Mouse (Mus musculus) liver, adult 2 months (tissue): ENCODE measurements around the gene Zfp575. TPM values are rescaled to one million over a fixed set of nuclear protein-coding genes. Genes with fewer than 3 reads are reported as not detected.
A peak's percentile ranks its signal among the peaks of the same experiment; 100 is the strongest.

ENCODE experiments used
- DNase-seq: peaks from one replicate; pipeline ENCODE4 v3.0.0-alpha.2; 2011; ENCODE audit warnings: low read depth, low spot score; ENCODE audit errors: extremely low read depth
- H3K27ac ChIP-seq: fragments of 200-500 bp; replicated peaks from 2 replicates; pipeline ENCODE4 v1.5.1; 2012; ENCODE audit warnings: low read depth, mild to moderate bottlenecking, control low read depth, inconsistent platforms, low read length; ENCODE audit not compliant: insufficient read depth
- H3K27me3 ChIP-seq: fragments of 200-500 bp; 2 replicates; pipeline ENCODE4 v1.6.1; 2012; ENCODE audit warnings: mild to moderate bottlenecking, moderate library complexity, low read length, inconsistent platforms; ENCODE audit not compliant: control insufficient read depth, insufficient read depth
- H3K36me3 ChIP-seq: fragments of 200-500 bp; 2 replicates; pipeline ENCODE4 v1.6.1; 2012; ENCODE audit warnings: low read length, inconsistent platforms; ENCODE audit not compliant: control insufficient read depth, insufficient read depth
- H3K4me1 ChIP-seq: fragments of 200-500 bp; 2 replicates; pipeline ENCODE4 v1.6.1; 2011; ENCODE audit warnings: low read length; ENCODE audit not compliant: control insufficient read depth, insufficient read depth
- H3K4me3 ChIP-seq: fragments of 200-500 bp; 2 replicates; pipeline ENCODE4 v1.5.1; 2011; ENCODE audit warnings: low read depth, mild to moderate bottlenecking, control low read depth, low read length, moderate library complexity; ENCODE audit not compliant: insufficient read depth
- H3K79me2 ChIP-seq: fragments of 200-500 bp; 2 replicates; pipeline ENCODE4 v1.6.1; 2012; ENCODE audit warnings: inconsistent platforms, mild to moderate bottlenecking, low read length, moderate library complexity; ENCODE audit not compliant: control insufficient read depth, insufficient read depth
- H3K9ac ChIP-seq: fragments of 200-500 bp; 2 replicates; pipeline ENCODE4 v1.6.1; 2012; ENCODE audit warnings: low read depth, mild to moderate bottlenecking, control low read depth, inconsistent platforms, low read length
- CTCF ChIP-seq: fragments of 200-500 bp; IDR thresholded peaks from 2 replicates; pipeline ENCODE4 v1.5.1; 2011; ENCODE audit warnings: low read depth, low read length, control low read depth
- POLR2A ChIP-seq: fragments of 200-500 bp; IDR thresholded peaks from 2 replicates; pipeline ENCODE4 v1.6.1; 2011; ENCODE audit warnings: low read length, control low read depth; ENCODE audit not compliant: insufficient read depth; ENCODE audit errors: extremely low read depth
- WGBS: fragments of 180-500 bp; shearing (Covaris S2); methylation state at CpG from one replicate; pipeline ENCODE4 v1.1.7; 2018; 5-methylcytosine and 5-hydroxymethylcytosine counted together
- polyA plus RNA-seq: library from polyadenylated mRNA; depleted of rRNA; stranded (reverse); fragments of >200 nt; gene quantifications from 2 replicates; pipeline ENCODE4 v1.2.3, GENCODE M21; 2012
- total RNA-seq: library from RNA; depleted of rRNA; stranded (reverse); fragments of >200 nt; gene quantifications from 2 replicates; pipeline ENCODE4 v1.2.3, GENCODE M21; 2014

Zfp575 gene
- total and polyA plus RNA-seq, 2 experiments = not detected

- Histone ChIP-seq H3K27ac (no peak overlapping the region), H3K36me3 (no peaks in the 10 kb centered on the region)
- TF ChIP-seq POLR2A (no peak), CTCF (no peak)
These were observed 31.7 kb downstream of the Zfp575 start for GRCm38 (mm10) chr7:24555786-24556185.

GRCm38 (mm10) chr7:24551985-24552759, 35.3 kb downstream of the Zfp575 start:
- H3K36me3 ChIP-seq = no peaks in the 10 kb centered on the region
- 24% methylated on average over 12 of the region's 12 CpGs for WGBS
- peak overlapping the region; percentile 79 for H3K27ac ChIP-seq

More at GRCm38 (mm10) chr7:24555786-24556185, 31.7 kb downstream of the Zfp575 start:
- no peak for DNase-seq
- no peak overlapping the region for H3K4me3 ChIP-seq
- WGBS = 97% methylated on average over 10 of the region's 10 CpGs
- no peaks in the 10 kb centered on the region for H3K27me3 ChIP-seq
- peaks cover 15% of the 10 kb centered on the region; the same call in 1 of the 2 replicates for H3K4me1 ChIP-seq
- no peak overlapping the region for H3K9ac ChIP-seq
- no peaks in the 10 kb centered on the region; the same call in 1 of the 2 replicates for H3K79me2 ChIP-seq

GRCm38 (mm10) chr7:24547534-24548036, 39.9 kb downstream of the Zfp575 start:
- no peaks in the 10 kb centered on the region for H3K36me3 ChIP-seq
- no peak overlapping the region for H3K27ac ChIP-seq
- H3K79me2 ChIP-seq = peaks cover 8% of the 10 kb centered on the region; the same call in 1 of the 2 replicates
- DNase-seq = no peak
- H3K27me3 ChIP-seq = no peaks in the 10 kb centered on the region
- peak overlapping the region; percentile 93 for H3K4me3 ChIP-seq
- TF ChIP-seq POLR2A = no peak
- TF ChIP-seq CTCF = no peak
- peak overlapping the region; percentile 92 for H3K9ac ChIP-seq
- peaks cover 22% of the 10 kb centered on the region for H3K4me1 ChIP-seq
- 33% methylated on average over 13 of the region's 13 CpGs for WGBS

More at GRCm38 (mm10) chr7:24551985-24552759, 35.3 kb downstream of the Zfp575 start:
- Histone ChIP-seq H3K27me3 (no peaks in the 10 kb centered on the region), H3K9ac (peak overlapping the region; percentile 3; the same call in 1 of the 2 replicates), H3K79me2 (peaks cover 6% of the 10 kb centered on the region; the same call in 1 of the 2 replicates), H3K4me3 (0 out of 2 replicates have a peak overlapping the region, but pooled peaks have one; percentile 3), H3K4me1 (peaks cover 21% of the 10 kb centered on the region)
- peak; percentile 99 for DNase-seq
- TF ChIP-seq POLR2A = no peak
- TF ChIP-seq CTCF = no peak

- peak overlapping the region; percentile 47 for H3K27ac ChIP-seq
- WGBS = 1% methylated on average over 57 of the region's 57 CpGs
- TF ChIP-seq POLR2A (0 out of 2 replicates have a peak, but pooled peaks have one; percentile 13), CTCF (no peak)
- peak overlapping the region; percentile 92 for H3K9ac ChIP-seq
- no peaks in the 10 kb centered on the region for H3K27me3 ChIP-seq
- peak; percentile 98 for DNase-seq
- H3K4me3 ChIP-seq = peak overlapping the region; percentile 93
- peaks cover 8% of the 10 kb centered on the region; the same call in 1 of the 2 replicates for H3K79me2 ChIP-seq
- peaks cover 18% of the 10 kb centered on the region for H3K4me1 ChIP-seq
- H3K36me3 ChIP-seq = no peaks in the 10 kb centered on the region
These were observed 40.6 kb downstream of the Zfp575 start for GRCm38 (mm10) chr7:24546634-24547389.

GRCm38 (mm10) chr7:24546068-24546614, 41.3 kb downstream of the Zfp575 start, which contains the start of the genes Pinlyp and Xrcc1:
Gene Pinlyp, minus strand, starts transcription at chr7:24546118.
Gene Xrcc1, plus strand, starts transcription at chr7:24546289.
- no peak for DNase-seq

More at GRCm38 (mm10) chr7:24546068-24546614, 41.3 kb downstream of the Zfp575 start, which contains the start of the genes Pinlyp and Xrcc1:
- H3K79me2 ChIP-seq = peaks cover 8% of the 10 kb centered on the region; the same call in 1 of the 2 replicates
- H3K9ac ChIP-seq = peak within 1 kb of the TSS; percentile 92
- H3K4me3 ChIP-seq = peak within 1 kb of the TSS; percentile 93
- no peaks in the 10 kb centered on the region for H3K27me3 ChIP-seq
- TF ChIP-seq CTCF = no peak
- TF ChIP-seq POLR2A = no peak
- H3K4me1 ChIP-seq = peaks cover 11% of the 10 kb centered on the region
- peak within 1 kb of the TSS; percentile 47 for H3K27ac ChIP-seq
- no peaks in the 10 kb centered on the region for H3K36me3 ChIP-seq
- WGBS = 45% methylated on average over 13 of the region's 13 CpGs
